Mouse (Mus musculus) heart, adult 11 months (tissue): ENCODE data around the gene Stip1.

ENCODE experiments used
- DNase-seq: peaks from one replicate; pipeline ENCODE4 v3.0.0; 2022

Gene Stip1

GRCm38 (mm10) chr19:7014481-7015135 is 25.2 kb downstream of the Stip1 start:
- DNase-seq, result peak; percentile 84

- peak; percentile 80 for DNase-seq
Measured at GRCm38 (mm10) chr19:7013984-7014383, 25.8 kb downstream of the Stip1 start.

GRCm38 (mm10) chr19:7012426-7012825 is 27.3 kb downstream of the Stip1 start:
- peak; percentile 81 for DNase-seq

- DNase-seq, result peak; percentile 79
Measured at GRCm38 (mm10) chr19:7006892-7007593, 32.7 kb downstream of the Stip1 start.

- peak; percentile 88 for DNase-seq
Measured at GRCm38 (mm10) chr19:6999360-7000063, 40.3 kb downstream of the Stip1 start.

GRCm38 (mm10) chr19:6997721-6998290 is 42.0 kb downstream of the Stip1 start:
- peak; percentile 94 for DNase-seq

- peak; percentile 99 for DNase-seq
Measured at GRCm38 (mm10) chr19:6996006-6996405, 43.8 kb downstream of the Stip1 start, which contains the start of the genes Nudt22 and Trpt1. TSS of gene Nudt22 (minus strand) at chr19:6996117. TSS of gene Trpt1 (plus strand) at chr19:6996131.

GRCm38 (mm10) chr19:6995255-6995991 is 44.3 kb downstream of the Stip1 start:
- peak; percentile 94 for DNase-seq

GRCm38 (mm10) chr19:6994489-6994888 is 45.3 kb downstream of the Stip1 start:
- DNase-seq, result peak; percentile 90

GRCm38 (mm10) chr19:6994002-6994401 is 45.8 kb downstream of the Stip1 start:
- DNase-seq, result peak; percentile 92

- DNase-seq, result peak; percentile 95
Measured at GRCm38 (mm10) chr19:6993011-6993770, 46.6 kb downstream of the Stip1 start.

GRCm38 (mm10) chr19:6992011-6992858 is 47.5 kb downstream of the Stip1 start, which contains the start of gene Dnajc4:
TSS of gene Dnajc4 (minus strand) at chr19:6992572.
- peak; percentile 100 for DNase-seq

GRCm38 (mm10) chr19:6991166-6991565 is 48.6 kb downstream of the Stip1 start:
- DNase-seq, result peak; percentile 87

- peak; percentile 90 for DNase-seq
Measured at GRCm38 (mm10) chr19:6990712-6991111, 49.1 kb downstream of the Stip1 start.

GRCm38 (mm10) chr19:6989251-6989650 is 50.5 kb downstream of the Stip1 start:
- DNase-seq, result no peak

- DNase-seq, result no peak
Measured at GRCm38 (mm10) chr19:6987904-6988285, 51.9 kb downstream of the Stip1 start.

GRCm38 (mm10) chr19:6987061-6987903 is 52.5 kb downstream of the Stip1 start, which contains the start of gene Vegfb:
TSS of gene Vegfb (minus strand) at chr19:6987651.
- peak; percentile 98 for DNase-seq

- DNase-seq, result peak; percentile 94
Measured at GRCm38 (mm10) chr19:6985951-6986708, 53.6 kb downstream of the Stip1 start.

- DNase-seq, result peak; percentile 94
Measured at GRCm38 (mm10) chr19:6985300-6985699, 54.5 kb downstream of the Stip1 start.
